Mouse (Mus musculus) embryonic facial prominence, embryonic 11.5 days (tissue): Measurements from ENCODE around the gene Dnm2. TPM values are rescaled to one million over a fixed set of nuclear protein-coding genes. Genes with fewer than 3 reads are reported as not detected.
"Not testable (repeated sequence)": the region's sequence is repeated elsewhere in the genome, so short reads cannot be mapped to it uniquely, and the experiment has no call there.

Experiments used
- ATAC-seq: fragments of 200-750 bp; cut with Nextera tagmentation; replicated peaks from 2 replicates; pipeline ENCODE4 v1.8.0; 2017; ENCODE audit warnings: low read depth; ENCODE audit not compliant: insufficient number of reproducible peaks, low FRiP score, low TSS enrichment
- DNase-seq: peaks from one replicate; pipeline ENCODE4 v3.0.0-alpha.2; 2015; ENCODE audit warnings: low spot score
- H3K27ac ChIP-seq: fragments of 300-500 bp; sonication (generic); replicated peaks from 2 replicates; pipeline ENCODE4 v1.5.1; 2014; ENCODE audit warnings: mild to moderate bottlenecking, low read depth, low read length, control low read depth
- H3K27me3 ChIP-seq: fragments of 300-500 bp; sonication (generic); 2 replicates; pipeline ENCODE4 v1.6.1; 2014; ENCODE audit warnings: mild to moderate bottlenecking, low read length, moderate library complexity, mixed read lengths; ENCODE audit not compliant: control insufficient read depth, insufficient read depth
- H3K36me3 ChIP-seq: fragments of 300-500 bp; sonication (generic); replicated peaks from 2 replicates; pipeline ENCODE4 v1.6.1; 2014; ENCODE audit warnings: low read depth, mild to moderate bottlenecking, low read length, moderate library complexity, mixed read lengths; ENCODE audit not compliant: control insufficient read depth, insufficient read depth
- H3K4me1 ChIP-seq: fragments of 300-500 bp; sonication (generic); 2 replicates; pipeline ENCODE4 v1.6.1; 2014; ENCODE audit warnings: low read length, mixed read lengths; ENCODE audit not compliant: control insufficient read depth, insufficient read depth
- H3K4me2 ChIP-seq: fragments of 300-500 bp; sonication (generic); 2 replicates; pipeline ENCODE4 v1.6.1; 2014; ENCODE audit warnings: low read depth, mild to moderate bottlenecking, control low read depth, low read length, moderate library complexity
- H3K4me3 ChIP-seq: fragments of 300-500 bp; sonication (generic); 2 replicates; pipeline ENCODE4 v1.5.1; 2014; ENCODE audit warnings: low read depth, low read length, control low read depth
- H3K9ac ChIP-seq: fragments of 300-500 bp; sonication (generic); replicated peaks from 2 replicates; pipeline ENCODE4 v1.6.1; 2014; ENCODE audit warnings: mild to moderate bottlenecking, control low read depth, low read length
- H3K9me3 ChIP-seq: fragments of 300-500 bp; sonication (generic); replicated peaks from 2 replicates; pipeline ENCODE4 v1.6.1; 2016; ENCODE audit warnings: mild to moderate bottlenecking, low read length, inconsistent platforms, mixed read lengths; ENCODE audit not compliant: control insufficient read depth
- WGBS: fragments of 180-500 bp; shearing (Covaris S2); extraction: QIAGEN DNeasy Blood & Tissue Kit; methylation state at CpG from one replicate; pipeline ENCODE4 v1.1.7; 2014; 5-methylcytosine and 5-hydroxymethylcytosine counted together
- polyA plus RNA-seq: library from polyadenylated mRNA; unstranded; fragments of >200 nt; fragmentation: Nextera tagmentation; extraction: Ambion mirVana; gene quantifications from 2 replicates; pipeline ENCODE4 v1.2.1, GENCODE M21; 2014

Gene Dnm2
- polyA plus RNA-seq, 1 experiment from 2014 or later: 58.0 TPM

GRCm38 (mm10) chr9:21463138-21463590 lies 38.5 kb downstream of the Dnm2 start:
- H3K4me3 ChIP-seq: no peak overlapping the region
- WGBS: 75% methylated on average over 5 of the region's 5 CpGs
- H3K9me3 ChIP-seq: no peaks in the 10 kb centered on the region
- ATAC-seq (no peak), DNase-seq (no peak)
- no peak overlapping the region for H3K4me2 ChIP-seq
- H3K9ac ChIP-seq: no peak overlapping the region
- no peaks in the 10 kb centered on the region for H3K4me1 ChIP-seq
- peaks cover 7% of the 10 kb centered on the region for H3K36me3 ChIP-seq
- no peaks in the 10 kb centered on the region for H3K27me3 ChIP-seq
- H3K27ac ChIP-seq: no peak overlapping the region

GRCm38 (mm10) chr9:21463766-21464564 lies 39.3 kb downstream of the Dnm2 start:
- Histone ChIP-seq H3K4me2 (no peak overlapping the region), H3K27ac (no peak overlapping the region), H3K9me3 (no peaks in the 10 kb centered on the region), H3K9ac (no peak overlapping the region), H3K4me1 (no peaks in the 10 kb centered on the region), H3K27me3 (no peaks in the 10 kb centered on the region), H3K4me3 (no peak overlapping the region), H3K36me3 (peaks cover 7% of the 10 kb centered on the region)
- WGBS: 83% methylated on average over 3 of the region's 3 CpGs
- no peak for ATAC-seq
- no peak for DNase-seq

- H3K4me2 ChIP-seq, DNase-seq, H3K9me3 ChIP-seq, H3K27me3 ChIP-seq, H3K9ac ChIP-seq, ATAC-seq, H3K4me1 ChIP-seq, H3K4me3 ChIP-seq, H3K36me3 ChIP-seq, H3K27ac ChIP-seq: not testable (repeated sequence)
- 93% methylated on average over 7 of the region's 7 CpGs for WGBS
Measured at GRCm38 (mm10) chr9:21464565-21464928, 39.8 kb downstream of the Dnm2 start.

GRCm38 (mm10) chr9:21469032-21470024 lies 44.6 kb downstream of the Dnm2 start:
- Histone ChIP-seq H3K36me3 (peaks cover 6% of the 10 kb centered on the region), H3K27me3 (no peaks in the 10 kb centered on the region), H3K27ac (no peak overlapping the region), H3K9me3 (no peaks in the 10 kb centered on the region), H3K4me1 (no peaks in the 10 kb centered on the region), H3K9ac (no peak overlapping the region), H3K4me3 (no peak overlapping the region), H3K4me2 (no peak overlapping the region)
- DNase-seq: peak; percentile 40
- no peak for ATAC-seq
- WGBS: 89% methylated on average over 18 of the region's 20 CpGs

GRCm38 (mm10) chr9:21472913-21473312 lies 48.2 kb downstream of the Dnm2 start:
- no peak overlapping the region for H3K4me2 ChIP-seq
- no peak overlapping the region for H3K27ac ChIP-seq
- 89% methylated on average over 4 of the region's 4 CpGs for WGBS
- peaks cover 14% of the 10 kb centered on the region for H3K36me3 ChIP-seq
- no peak for DNase-seq
- no peak overlapping the region for H3K9ac ChIP-seq
- no peak overlapping the region for H3K4me3 ChIP-seq
- no peaks in the 10 kb centered on the region for H3K27me3 ChIP-seq
- no peak for ATAC-seq
- no peaks in the 10 kb centered on the region for H3K9me3 ChIP-seq
- H3K4me1 ChIP-seq: no peaks in the 10 kb centered on the region

GRCm38 (mm10) chr9:21477707-21478106 lies 53.0 kb downstream of the Dnm2 start:
- Histone ChIP-seq H3K27ac (no peak overlapping the region), H3K9ac (no peak overlapping the region), H3K4me1 (no peaks in the 10 kb centered on the region), H3K27me3 (no peaks in the 10 kb centered on the region), H3K9me3 (no peaks in the 10 kb centered on the region), H3K36me3 (peaks cover 17% of the 10 kb centered on the region), H3K4me3 (no peak overlapping the region), H3K4me2 (no peak overlapping the region)
- DNase-seq: no peak
- no peak for ATAC-seq
- WGBS: 98% methylated on average over 6 of the region's 6 CpGs

GRCm38 (mm10) chr9:21484065-21484464 lies 59.4 kb downstream of the Dnm2 start:
- H3K9me3 ChIP-seq: no peaks in the 10 kb centered on the region
- WGBS: 97% methylated on average over 4 of the region's 4 CpGs
- H3K27ac ChIP-seq: no peak overlapping the region
- H3K4me3 ChIP-seq: no peak overlapping the region
- H3K27me3 ChIP-seq: no peaks in the 10 kb centered on the region
- H3K9ac ChIP-seq: no peak overlapping the region
- peaks cover 3% of the 10 kb centered on the region; the same call in 1 of the 2 replicates for H3K36me3 ChIP-seq
- no peak for DNase-seq
- no peaks in the 10 kb centered on the region for H3K4me1 ChIP-seq
- ATAC-seq: no peak
- H3K4me2 ChIP-seq: no peak overlapping the region

- not testable (repeated sequence) for H3K36me3 ChIP-seq, H3K9me3 ChIP-seq, ATAC-seq, H3K4me3 ChIP-seq, H3K27me3 ChIP-seq, H3K9ac ChIP-seq, H3K27ac ChIP-seq, DNase-seq, H3K4me2 ChIP-seq, H3K4me1 ChIP-seq
- WGBS: 88% methylated on average over 1 of the region's 2 CpGs
Measured at GRCm38 (mm10) chr9:21488246-21488645, 63.5 kb downstream of the Dnm2 start.
